Mouse (Mus musculus) c-Kit-positive CD71-positive TER-119-positive erythroid progenitor cells, embryonic 14.5 days (primary cell): ENCODE results near the gene Ksr2.
"Not testable (repeated sequence)": the region's sequence is repeated elsewhere in the genome, so short reads cannot be mapped to it uniquely, and the experiment has no call there.

Experiments used
- DNase-seq: peaks from one replicate; pipeline ENCODE4 v3.0.0-alpha.2; 2013; ENCODE audit warnings: low spot score

Ksr2 gene

DNA sequence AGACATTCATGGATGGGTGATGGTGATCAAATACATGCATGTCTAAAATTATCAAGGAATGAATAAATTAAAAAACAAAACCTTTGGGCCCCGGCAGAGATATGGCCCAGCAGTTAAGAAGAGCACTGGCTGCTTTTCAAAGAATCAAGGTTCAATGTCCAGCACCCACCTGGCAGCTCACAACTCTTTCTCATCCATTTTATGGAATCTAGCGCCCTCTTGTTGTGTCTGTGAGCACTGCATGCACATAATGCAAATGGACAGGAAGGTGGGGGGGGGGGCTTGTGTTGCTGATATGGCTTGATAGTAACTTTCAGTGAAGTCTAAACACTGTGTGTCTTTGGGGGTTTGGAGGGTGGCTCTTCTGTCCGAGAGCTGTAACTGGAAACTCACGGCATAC, 5.6 kb upstream of the Ksr2 start:
- peak; percentile 27 for DNase-seq

DNA sequence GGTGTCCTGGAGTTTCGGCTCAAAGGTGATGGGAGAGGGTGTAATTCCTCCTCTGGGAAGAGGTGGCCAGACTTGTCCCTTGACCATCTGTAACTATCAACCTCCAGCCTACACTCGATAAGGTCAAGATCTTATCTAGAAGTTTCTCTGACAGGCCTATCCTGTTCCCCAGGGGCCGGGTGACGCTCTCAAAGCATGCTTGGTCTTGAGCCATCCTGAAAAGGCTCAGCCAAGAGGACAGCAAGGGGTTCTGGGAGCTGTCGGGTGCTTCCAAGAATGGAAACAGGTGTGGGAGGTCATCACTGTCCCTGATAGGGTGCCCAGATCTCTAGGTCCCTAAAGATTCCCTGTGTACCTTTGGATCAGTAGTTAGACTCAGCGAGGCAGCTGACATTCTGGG, 4.4 kb upstream of the Ksr2 start:
- no peak for DNase-seq

DNA sequence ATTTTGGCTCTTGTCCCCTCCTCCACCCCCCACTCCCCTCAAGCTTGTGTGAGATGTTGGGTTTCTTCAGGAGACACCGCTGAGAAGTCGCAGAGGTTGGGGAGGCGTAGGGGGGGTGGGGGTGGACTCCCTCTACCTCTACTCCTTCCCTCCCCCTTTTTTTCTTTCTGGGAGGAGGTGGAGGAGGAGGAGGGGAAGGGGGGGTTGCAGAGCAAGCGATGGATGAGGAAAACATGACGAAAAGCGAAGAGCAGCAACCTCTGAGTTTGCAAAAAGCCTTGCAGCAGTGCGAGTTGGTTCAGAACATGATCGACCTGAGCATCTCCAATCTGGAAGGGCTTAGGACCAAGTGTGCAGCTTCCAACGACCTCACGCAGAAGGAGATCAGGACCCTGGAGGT, 811 bp downstream of the Ksr2 start:
- no peak for DNase-seq

DNA sequence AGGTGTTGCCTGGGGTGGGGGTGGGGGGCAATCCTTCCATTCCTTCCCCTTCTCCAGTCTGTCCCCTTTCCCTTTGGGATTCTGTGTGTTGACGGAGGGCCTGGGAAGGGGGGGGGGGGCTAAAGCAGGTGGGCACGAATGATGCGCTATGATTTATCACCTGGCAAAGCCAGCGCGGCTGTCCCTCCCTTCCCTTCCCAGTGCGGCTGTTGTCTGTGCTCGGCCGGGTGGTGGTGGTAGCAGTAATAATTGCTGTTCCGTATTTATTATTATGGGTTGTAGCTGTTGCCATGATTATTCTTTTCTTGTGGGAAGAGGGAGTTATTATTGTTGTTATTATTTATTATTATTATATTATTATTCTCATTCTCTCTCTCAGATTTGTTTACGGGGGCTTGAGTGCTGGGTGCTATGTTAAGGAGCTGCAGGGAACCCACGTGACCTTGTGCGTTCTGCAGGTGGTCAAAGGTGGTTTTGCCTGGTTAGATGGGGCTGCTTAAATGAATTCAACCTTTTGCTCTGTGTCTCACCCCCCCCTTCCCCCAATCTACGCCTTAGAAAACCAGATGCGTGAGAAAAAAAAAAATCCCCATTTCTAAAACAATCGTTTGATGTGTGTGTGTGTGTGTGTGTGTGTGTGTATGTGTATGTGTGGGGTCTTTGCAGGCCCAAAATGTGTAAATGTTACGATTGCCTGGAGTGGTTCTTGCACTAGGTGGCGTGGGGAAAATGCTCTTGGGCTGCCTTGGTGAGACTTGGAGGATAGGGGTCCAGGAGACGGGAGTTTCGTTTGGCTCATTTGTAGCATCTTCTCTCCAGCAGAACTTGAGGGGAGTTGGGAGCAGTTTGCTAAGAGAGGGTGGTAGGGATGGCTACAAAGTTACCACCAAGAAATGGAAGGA, 1.5 kb downstream of the Ksr2 start:
- no peak for DNase-seq

DNA sequence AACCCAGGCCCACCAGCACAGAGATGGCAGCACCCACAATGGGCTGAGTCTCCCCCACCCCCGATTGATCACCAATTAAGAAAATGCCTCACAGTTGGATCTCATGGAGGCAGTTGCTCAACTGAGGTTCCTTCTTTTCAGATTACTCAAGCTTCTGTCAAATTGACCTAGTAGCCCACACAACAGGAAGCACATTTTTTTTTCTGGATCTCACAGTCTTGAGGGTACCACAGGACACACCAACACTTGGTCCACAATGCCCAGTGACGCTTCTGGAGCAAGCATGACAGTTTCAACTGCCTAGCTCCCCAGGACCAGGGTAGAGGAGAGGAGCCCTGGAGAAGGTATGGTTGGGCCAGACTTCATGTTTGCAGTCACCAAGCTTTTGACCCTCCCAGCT, 3.6 kb downstream of the Ksr2 start:
- no peak for DNase-seq

DNA sequence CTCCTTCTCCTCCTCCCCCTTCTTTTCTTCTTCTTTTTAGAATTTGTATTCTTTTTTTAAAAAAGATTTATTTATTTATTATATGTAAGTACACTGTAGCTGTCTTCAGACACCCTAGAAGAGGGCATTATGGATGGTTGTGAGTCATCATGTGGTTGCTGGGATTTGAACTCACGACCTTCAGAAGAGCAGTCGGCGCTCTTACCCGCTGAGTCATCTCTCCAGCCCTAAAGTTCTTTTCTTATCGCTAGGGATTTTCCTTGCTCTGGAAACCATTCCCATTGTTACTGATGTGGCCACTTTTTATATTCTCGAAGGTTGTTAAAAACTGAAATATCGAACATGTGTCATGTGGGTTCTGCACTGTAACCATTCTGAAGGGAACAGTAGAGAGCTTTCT, 19.7 kb downstream of the Ksr2 start:
- DNase-seq = not testable (repeated sequence)

GRCm38 (mm10) chr5:117440261-117440660, 26.5 kb downstream of the Ksr2 start:
- no peak for DNase-seq

DNA sequence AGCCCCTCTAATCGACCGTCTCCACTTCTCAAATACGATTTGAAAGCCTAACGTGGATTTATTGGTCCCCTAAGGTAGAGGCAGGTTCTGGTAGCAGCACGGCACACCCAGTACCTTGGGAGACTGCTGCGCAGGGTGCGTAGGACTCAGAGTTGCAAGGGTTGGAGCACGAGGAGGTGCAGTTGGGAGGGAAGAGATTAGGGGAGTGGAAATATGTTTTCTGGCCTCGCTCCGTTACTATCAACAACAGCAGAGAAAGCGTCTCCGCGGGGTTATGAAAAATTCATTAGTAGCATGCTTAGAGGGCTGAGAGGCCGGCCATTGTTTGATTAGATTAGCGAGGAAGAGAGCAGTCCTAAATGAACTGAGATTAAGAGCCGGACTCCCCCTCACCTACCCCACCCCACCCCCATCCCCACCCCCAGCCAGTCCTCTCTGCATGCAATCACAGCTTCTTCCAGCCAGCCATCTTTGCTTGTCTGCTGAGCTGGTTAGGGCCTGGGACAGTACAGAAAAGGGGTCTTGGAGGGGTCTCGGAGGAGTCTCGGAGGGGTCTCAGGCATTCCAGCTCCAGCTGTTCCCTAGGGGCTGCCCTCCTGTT, 27.5 kb downstream of the Ksr2 start:
- no peak for DNase-seq

- no peak for DNase-seq
Observed at GRCm38 (mm10) chr5:117442157-117442765, 28.5 kb downstream of the Ksr2 start.

GRCm38 (mm10) chr5:117443141-117443540, 29.3 kb downstream of the Ksr2 start:
- no peak for DNase-seq

GRCm38 (mm10) chr5:117443902-117444301, 30.1 kb downstream of the Ksr2 start:
- no peak for DNase-seq

GRCm38 (mm10) chr5:117447698-117448097, 33.9 kb downstream of the Ksr2 start:
- DNase-seq = no peak

DNA sequence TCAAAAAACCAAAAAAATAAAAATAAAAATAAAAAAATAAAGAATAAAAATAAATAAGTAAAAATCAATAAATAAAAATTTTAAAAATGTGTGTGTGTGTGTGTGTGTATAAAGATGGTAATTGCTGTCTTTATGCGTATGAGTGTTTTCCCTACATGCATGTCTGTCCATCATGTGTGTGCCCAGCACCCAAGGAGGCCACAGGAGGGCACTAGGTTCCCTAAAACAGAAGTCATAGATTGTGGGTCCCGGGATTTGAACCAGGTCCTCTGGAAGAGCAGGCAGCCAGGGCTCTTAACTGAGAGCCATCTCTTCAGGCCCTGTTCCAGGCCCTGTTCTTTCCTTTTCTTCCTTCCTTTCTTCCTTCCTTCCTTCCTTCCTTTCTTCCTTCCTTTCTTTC, 38.2 kb downstream of the Ksr2 start:
- no peak for DNase-seq

- no peak for DNase-seq
Observed at GRCm38 (mm10) chr5:117455546-117455945, 41.7 kb downstream of the Ksr2 start.

DNA sequence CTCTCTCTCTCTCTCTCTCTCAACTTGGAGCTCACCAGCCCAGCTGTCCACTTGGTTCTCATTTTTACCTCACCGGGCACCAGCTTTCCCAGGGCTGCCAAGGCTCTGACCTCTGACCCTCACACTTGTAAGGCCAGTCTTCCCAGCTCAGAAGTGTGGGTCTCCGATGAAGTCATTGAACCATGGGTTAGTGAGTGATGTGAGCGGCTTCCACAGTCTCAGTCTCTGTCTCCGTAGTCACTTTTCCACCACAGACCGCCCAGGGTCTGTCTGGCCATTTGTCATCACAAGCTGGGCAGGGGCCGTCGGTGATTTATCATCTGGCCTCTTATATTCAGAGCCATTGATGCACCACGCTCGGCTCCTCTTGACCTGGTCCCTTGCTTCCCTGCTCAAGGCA, 43.3 kb downstream of the Ksr2 start:
- no peak for DNase-seq

DNA sequence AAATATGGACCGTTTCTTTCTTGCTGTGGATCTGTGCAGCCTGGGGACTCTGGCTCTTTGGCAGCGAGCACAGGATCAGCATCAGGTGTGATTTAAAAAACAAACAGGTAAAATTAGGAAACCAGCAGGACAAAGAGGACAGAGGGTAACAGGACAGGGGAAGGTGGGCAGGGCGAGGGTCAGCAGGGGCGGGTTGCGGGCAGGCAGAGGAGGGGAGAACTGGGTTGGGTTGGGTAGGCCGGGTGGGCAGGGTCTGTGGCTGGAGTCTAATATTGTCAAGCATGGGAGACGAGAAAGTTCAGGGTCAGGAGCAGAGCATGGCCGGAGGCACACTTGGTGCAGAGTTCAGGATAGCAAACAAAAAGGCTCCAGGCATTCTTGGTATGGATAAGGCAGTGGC, 43.8 kb downstream of the Ksr2 start:
- no peak for DNase-seq

DNA sequence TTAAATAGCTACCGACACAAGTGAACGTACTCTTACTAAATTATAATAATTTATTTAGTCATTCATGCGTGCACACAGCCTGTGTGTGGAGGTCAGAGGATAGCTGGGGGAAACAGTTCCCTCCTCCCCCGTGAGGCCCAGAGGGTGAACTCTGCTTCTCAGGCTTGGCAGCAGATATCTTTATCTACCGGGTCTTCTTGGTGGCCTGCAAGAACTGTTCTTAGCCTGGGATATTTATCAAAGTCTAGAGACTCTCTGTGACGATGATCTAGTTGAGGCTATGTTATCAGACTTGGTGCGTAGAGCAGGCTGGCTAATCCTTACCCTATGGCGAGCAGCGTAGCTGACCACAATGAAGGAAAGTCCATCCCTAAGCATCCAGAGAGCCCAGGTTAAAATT, 45.1 kb downstream of the Ksr2 start:
- no peak for DNase-seq

- DNase-seq = no peak
Observed at GRCm38 (mm10) chr5:117460261-117460660, 46.5 kb downstream of the Ksr2 start.

DNA sequence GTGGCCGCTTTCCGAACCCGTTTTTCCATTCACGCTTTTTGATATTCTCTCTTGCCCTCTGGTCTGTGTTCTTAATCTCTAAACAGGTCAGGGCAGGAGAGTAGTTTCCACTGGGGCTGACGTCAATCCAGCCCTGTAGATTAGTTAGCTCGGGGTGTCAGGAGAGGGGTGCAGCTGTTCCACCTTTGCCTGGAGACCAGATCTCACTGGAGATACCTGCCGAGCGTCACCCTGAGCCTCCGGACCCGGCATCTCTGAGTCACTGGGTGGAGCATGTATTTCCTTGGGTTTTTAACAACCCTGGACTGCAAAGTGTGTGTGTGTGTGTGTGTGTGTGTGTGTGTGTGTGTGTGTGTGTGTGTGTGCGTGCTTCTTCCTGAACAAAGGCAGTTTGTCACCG, 53.3 kb downstream of the Ksr2 start:
- no peak for DNase-seq

- DNase-seq = no peak
Observed at GRCm38 (mm10) chr5:117468961-117469360, 55.2 kb downstream of the Ksr2 start.

GRCm38 (mm10) chr5:117469572-117469971, 55.8 kb downstream of the Ksr2 start:
- no peak for DNase-seq

DNA sequence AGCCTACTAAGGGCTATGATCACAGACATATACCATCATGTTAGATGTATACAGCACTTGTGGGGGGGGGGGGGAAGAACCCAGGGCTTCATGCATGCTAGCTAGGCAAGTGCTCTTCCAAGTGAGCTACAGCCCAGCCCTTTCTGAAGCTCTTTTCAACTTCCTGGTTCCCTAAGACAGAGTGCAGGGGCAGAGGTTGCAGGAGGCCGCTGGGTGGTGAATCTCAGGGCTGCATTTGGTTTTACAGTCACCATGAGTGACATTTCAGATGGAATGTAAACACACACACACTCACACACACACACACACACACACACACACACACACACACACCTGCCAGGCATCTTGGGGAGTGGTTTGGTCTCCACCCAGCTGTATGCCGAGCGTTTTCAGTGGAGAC, 67.4 kb downstream of the Ksr2 start:
- DNase-seq = no peak

- no peak for DNase-seq
Observed at GRCm38 (mm10) chr5:117481586-117481985, 67.8 kb downstream of the Ksr2 start.
